Mouse (Mus musculus) heart, postnatal 0 days (tissue): ENCODE data around the gene Lmcd1.

Source experiments
- CTCF ChIP-seq: IDR thresholded peaks from 2 replicates; pipeline ENCODE4 v1.5.1; 2016; ENCODE audit warnings: antibody characterized with exemption, control low read depth, low read depth
- EP300 ChIP-seq: IDR thresholded peaks from 2 replicates; pipeline ENCODE4 v1.6.1; 2016; ENCODE audit warnings: antibody characterized with exemption, low read depth

DNA sequence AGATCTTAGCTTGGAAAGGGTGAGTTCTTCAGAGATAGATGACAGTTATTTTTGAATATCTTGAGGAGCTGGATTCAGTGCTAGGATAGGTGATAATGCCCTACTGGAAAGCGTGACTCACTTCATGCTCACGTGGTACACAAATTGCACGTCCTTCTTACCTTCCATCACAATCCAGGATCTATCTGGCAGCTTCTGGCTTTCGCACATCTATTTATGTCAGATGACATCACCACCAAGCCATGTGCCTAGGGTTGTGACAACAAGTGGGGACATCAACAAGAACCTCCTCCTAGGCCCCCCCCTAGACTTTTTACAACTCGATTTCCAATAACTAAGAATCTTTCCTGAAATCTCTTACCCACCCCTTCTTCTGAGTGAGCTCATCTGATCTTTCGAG is 17.0 kb upstream of the Lmcd1 start:
- TF ChIP-seq CTCF (no peak), EP300 (no peak)
